Mouse (Mus musculus) CH12.LX (cell line): Measurements from ENCODE around the gene Dscaml1. TPM values are rescaled to one million over a fixed set of nuclear protein-coding genes. Genes with fewer than 3 reads are reported as not detected.

Source experiments
- DNase-seq: peaks from one replicate; pipeline ENCODE4 v3.0.0-alpha.2; 2013; ENCODE audit errors: extremely low read depth
- H3K27ac ChIP-seq: 2 replicates; pipeline ENCODE4 v1.5.1; 2012; ENCODE audit warnings: low read depth, mild to moderate bottlenecking, control low read depth, moderate library complexity; ENCODE audit not compliant: insufficient read depth
- H3K27me3 ChIP-seq: replicated peaks from 2 replicates; pipeline ENCODE3; 2012; ENCODE audit warnings: inconsistent platforms
- H3K36me3 ChIP-seq, 2 experiments: replicated peaks in 1 of 2; 2 replicates each; pipeline versions ENCODE3 to v1.6.1; 2012; ENCODE audit warnings: inconsistent platforms in 1 of 2, low read length in 1 of 2, mild to moderate bottlenecking in 1 of 2, mixed read lengths in 1 of 2, moderate library complexity in 1 of 2; ENCODE audit not compliant: control insufficient read depth in 1 of 2, insufficient read depth in 1 of 2
- H3K4me1 ChIP-seq, 2 experiments: 2 replicates each; pipeline ENCODE4 v1.6.1; 2012; ENCODE audit warnings: inconsistent platforms in 1 of 2, moderate library complexity in 1 of 2; ENCODE audit not compliant: insufficient read depth in 2 of 2, control insufficient read depth in 1 of 2
- H3K4me2 ChIP-seq: 2 replicates; pipeline ENCODE4 v1.6.1; 2012; ENCODE audit warnings: low read depth, mild to moderate bottlenecking, control low read depth; ENCODE audit not compliant: poor library complexity, insufficient read depth, severe bottlenecking
- H3K4me3 ChIP-seq, 3 experiments: fragments of 150-350 bp in 1 of 3; sonication (generic) in 1 of 3; replicated peaks in 1 of 3; 2 replicates each; pipeline versions ENCODE3 to v1.5.1; 2011 to 2012; ENCODE audit warnings: low read depth in 2 of 3, low read length in 2 of 3, mild to moderate bottlenecking in 2 of 3, moderate library complexity in 2 of 3, control low read depth in 1 of 3, improper control_type of control experiment in 1 of 3, inconsistent platforms in 1 of 3, mixed read lengths in 1 of 3; ENCODE audit not compliant: poor library complexity in 1 of 3
- H3K79me2 ChIP-seq: replicated peaks from 2 replicates; pipeline ENCODE4 v1.6.1; 2012; ENCODE audit warnings: mild to moderate bottlenecking, moderate library complexity; ENCODE audit not compliant: control insufficient read depth, poor library complexity, insufficient read depth, severe bottlenecking; ENCODE audit errors: extremely low read depth
- H3K9ac ChIP-seq: 2 replicates; pipeline ENCODE4 v1.6.1; 2012; ENCODE audit warnings: low read depth, mild to moderate bottlenecking, control low read depth, moderate library complexity; ENCODE audit not compliant: insufficient read depth
- H3K9me3 ChIP-seq: replicated peaks from 2 replicates; pipeline ENCODE3; 2012; ENCODE audit warnings: low read length, inconsistent platforms, mixed read lengths
- CHD2 ChIP-seq: IDR thresholded peaks from 2 replicates; pipeline ENCODE4 v1.6.1; 2011; ENCODE audit warnings: low read length, improper control_type of control experiment
- E2F4 ChIP-seq: IDR thresholded peaks from 2 replicates; pipeline ENCODE4 v1.6.1; 2011; ENCODE audit warnings: low read depth, low read length, improper control_type of control experiment; ENCODE audit not compliant: insufficient replicate concordance
- EP300 ChIP-seq: IDR thresholded peaks from 2 replicates; pipeline ENCODE4 v1.6.1; 2011; ENCODE audit warnings: low read length, improper control_type of control experiment
- IRF4 ChIP-seq: IDR thresholded peaks from 2 replicates; pipeline ENCODE4 v1.6.1; 2014; ENCODE audit warnings: low read depth, mild to moderate bottlenecking, inconsistent platforms, low read length, improper control_type of control experiment
- JUND ChIP-seq: conservative IDR thresholded peaks from 2 replicates; pipeline ENCODE4 v1.6.1; 2011; ENCODE audit warnings: low read depth, low read length, improper control_type of control experiment
- KAT2A ChIP-seq: IDR thresholded peaks from 2 replicates; pipeline ENCODE4 v1.6.1; 2012; ENCODE audit warnings: low read length, improper control_type of control experiment, inconsistent platforms; ENCODE audit not compliant: insufficient replicate concordance
- MEF2A ChIP-seq: IDR thresholded peaks from 2 replicates; pipeline ENCODE4 v1.6.1; 2014; ENCODE audit warnings: low read depth, mild to moderate bottlenecking, inconsistent platforms, low read length, improper control_type of control experiment, borderline replicate concordance
- MXI1 ChIP-seq: IDR thresholded peaks from 2 replicates; pipeline ENCODE4 v1.6.1; 2011; ENCODE audit warnings: mild to moderate bottlenecking, low read depth, low read length, improper control_type of control experiment
- MYC ChIP-seq: IDR thresholded peaks from 2 replicates; pipeline ENCODE4 v1.6.1; 2011; ENCODE audit warnings: low read depth, mild to moderate bottlenecking, improper control_type of control experiment, low read length
- NELFE ChIP-seq: IDR thresholded peaks from 2 replicates; pipeline ENCODE4 v1.6.1; 2011; ENCODE audit warnings: low read depth, low read length, improper control_type of control experiment
- PAX5 ChIP-seq: IDR thresholded peaks from 2 replicates; pipeline ENCODE4 v1.6.1; 2012; ENCODE audit warnings: low read length, inconsistent platforms, mixed read lengths
- POLR2A ChIP-seq: IDR thresholded peaks from 2 replicates; pipeline ENCODE4 v1.6.1; 2011; ENCODE audit warnings: low read depth, mild to moderate bottlenecking, improper control_type of control experiment, low read length
- TBP ChIP-seq: conservative IDR thresholded peaks from 2 replicates; pipeline ENCODE4 v1.6.1; 2011; ENCODE audit warnings: low read depth, low read length, improper control_type of control experiment
- TCF12 ChIP-seq: IDR thresholded peaks from 2 replicates; pipeline ENCODE4 v1.6.1; 2014; ENCODE audit warnings: low read depth, mild to moderate bottlenecking, inconsistent platforms, low read length, improper control_type of control experiment
- UBTF ChIP-seq: IDR thresholded peaks from 2 replicates; pipeline ENCODE4 v1.6.1; 2012; ENCODE audit warnings: low read depth, mild to moderate bottlenecking, inconsistent platforms, low read length, improper control_type of control experiment, moderate library complexity
- ZKSCAN1 ChIP-seq: IDR thresholded peaks from 2 replicates; pipeline ENCODE4 v1.6.1; 2012; ENCODE audit warnings: low read depth, inconsistent platforms, low read length, improper control_type of control experiment, borderline replicate concordance
- ZMIZ1 ChIP-seq: IDR thresholded peaks from 2 replicates; pipeline ENCODE4 v1.6.1; 2012; ENCODE audit warnings: low read depth, mild to moderate bottlenecking, inconsistent platforms, low read length, improper control_type of control experiment
- dilution Hi-C: fragments of 300-500 bp; cut with MboI; formaldehyde crosslinking; loops from 2 replicates; pipeline ENCODE4 v1.14.3; 2020; ENCODE audit warnings: low sequenced_read_pairs; ENCODE audit not compliant: extremely low pct_unique_long_range_greater_than_20kb, extremely low pct_ligation_motif_present
- in situ Hi-C: fragments of 300-500 bp; cut with MboI; formaldehyde crosslinking; loops from 3 replicates; pipeline ENCODE4 v1.14.3; 2019; ENCODE audit warnings: low sequenced_read_pairs, low pct_ligation_motif_present, low pct_unique_long_range_greater_than_20kb, mixed read lengths
- polyA plus RNA-seq: library from polyadenylated mRNA; unstranded; fragments of >175 nt; gene quantifications from 2 replicates; pipeline ENCODE4 v1.2.1, GENCODE M21; 2012; ENCODE audit warnings: low read depth; ENCODE audit not compliant: insufficient read length
- total RNA-seq, 2 experiments: library from RNA; depleted of rRNA; stranded (reverse); fragments of 300-350 nt in 1 of 2; fragments of >200 nt in 1 of 2; gene quantifications; 2 replicates each; pipeline ENCODE4 v1.2.3; 2012 to 2014

Gene Dscaml1
- total and polyA plus RNA-seq, 3 experiments, result not detected

DNA sequence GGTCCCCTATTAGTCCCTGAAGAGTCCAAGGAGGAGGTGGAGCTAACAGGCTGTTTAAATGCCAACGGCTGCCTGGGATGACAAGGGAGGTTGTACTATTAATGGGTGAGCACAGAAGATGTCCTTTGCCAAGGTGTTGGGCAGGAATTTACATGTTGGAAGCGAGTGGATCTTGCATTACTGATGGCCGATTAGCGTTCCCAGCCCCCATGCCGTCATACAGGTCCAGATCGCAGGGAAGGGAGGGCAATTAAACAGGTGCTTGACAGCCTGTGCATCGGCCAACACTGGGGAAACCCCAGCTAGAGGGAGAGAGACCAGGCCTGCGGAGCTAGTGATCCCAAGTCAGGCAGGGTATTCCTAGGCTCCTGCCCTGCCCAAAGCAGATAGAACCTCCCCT lies 98.1 kb downstream of the Dscaml1 start:
- Histone ChIP-seq H3K9ac (no peak overlapping the region), H3K27me3 (no peaks in the 10 kb centered on the region), H3K4me1 (peaks cover 16 to 53% of the 10 kb centered on the region in 2 experiments), H3K4me3 (no peak overlapping the region), H3K9me3 (no peaks in the 10 kb centered on the region)
- dilution Hi-C loops (no loop called here), in situ Hi-C loops (loop anchor here (5.0 to 10.0 kb wide), 3 partner anchors 37 to 220 kb away; no protein-coding TSS in a partner anchor)
- no peak for TF ChIP-seq EP300
- no peak for TF ChIP-seq ZKSCAN1
- no peak for TF ChIP-seq MXI1
- no peak for TF ChIP-seq NELFE
- no peak for TF ChIP-seq IRF4
- no peak for TF ChIP-seq MYC
- TF ChIP-seq ZMIZ1, result no peak
- no peak for TF ChIP-seq MEF2A
- no peak for TF ChIP-seq UBTF
- no peak for TF ChIP-seq E2F4
- TF ChIP-seq PAX5, result no peak
- no peak for TF ChIP-seq JUND
- no peak for TF ChIP-seq KAT2A
- TF ChIP-seq CHD2, result no peak; the same call in 1 of the 2 replicates
- TF ChIP-seq TCF12, result no peak
- TF ChIP-seq, all 38 proteins: peak for 0
- Histone ChIP-seq H3K27ac (no peak overlapping the region), H3K4me2 (no peak overlapping the region), H3K36me3 (no peaks in the 10 kb centered on the region), H3K79me2 (no peaks in the 10 kb centered on the region)
- no peak for DNase-seq

DNA sequence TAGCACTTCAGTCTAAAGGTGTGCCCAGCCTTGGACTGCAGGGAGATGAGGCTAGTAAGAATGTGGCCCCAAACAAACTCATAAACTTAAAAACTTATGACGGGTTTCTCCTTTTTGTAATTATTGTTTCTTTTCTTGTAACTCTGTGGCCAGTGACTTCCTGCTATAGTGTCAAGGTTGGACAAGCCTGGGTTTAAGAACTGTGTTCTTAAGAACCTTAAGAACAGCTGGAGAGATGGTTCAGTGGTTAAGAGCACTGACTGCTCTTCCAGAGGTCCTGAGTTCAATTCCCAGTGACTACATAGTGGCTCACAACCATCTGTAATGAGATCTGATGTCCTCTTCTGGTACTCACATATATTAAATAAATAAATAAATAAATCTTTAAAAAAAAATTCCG lies 106.8 kb downstream of the Dscaml1 start:
- H3K79me2 ChIP-seq, result no peaks in the 10 kb centered on the region
- H3K4me2 ChIP-seq, result no peak overlapping the region
- H3K9ac ChIP-seq, result no peak overlapping the region
- TF ChIP-seq TBP, result peak; percentile 74; the same call in 1 of the 2 replicates
- TF ChIP-seq POLR2A, result no peak
- H3K4me3 ChIP-seq, result no peak overlapping the region
- no peak overlapping the region for H3K27ac ChIP-seq
- H3K4me1 ChIP-seq, result peaks cover 0 to 19% of the 10 kb centered on the region in 2 experiments; a peak in 2 of 4 replicates
- H3K9me3 ChIP-seq, result no peaks in the 10 kb centered on the region
- dilution Hi-C loops, result no loop called here
- peak; percentile 17 for DNase-seq
- H3K36me3 ChIP-seq, result no peaks in the 10 kb centered on the region
- H3K27me3 ChIP-seq, result peaks cover 8% of the 10 kb centered on the region
- in situ Hi-C loops, result no loop called here
